ENCODE assay signal across 7 mouse cellular contexts in the genomic region with DNA sequence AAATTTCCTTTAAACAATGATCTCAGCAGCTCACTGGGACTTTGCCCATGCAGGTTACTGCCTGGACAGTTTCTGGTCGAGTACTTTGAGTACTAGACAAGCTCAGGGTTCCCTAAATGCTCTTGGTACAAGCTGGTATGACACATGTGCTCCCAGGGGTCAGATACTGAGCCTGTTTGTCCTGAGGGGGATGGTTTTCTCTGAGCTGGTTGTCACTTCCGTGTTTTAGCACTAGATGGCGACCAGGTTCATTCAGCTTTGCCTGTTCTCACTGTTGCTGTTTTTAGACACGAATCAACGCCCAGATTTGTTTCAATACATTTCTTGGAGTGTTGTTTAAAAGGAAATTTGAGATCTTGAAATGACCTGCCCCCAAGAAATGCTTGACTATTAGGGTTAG. TPM values are rescaled to one million over a fixed set of nuclear protein-coding genes. Genes with fewer than 3 reads are reported as not detected.
A peak's percentile ranks its signal among the peaks of the same experiment; 100 is the strongest.
DNase-seq lines count a peak whose midpoint lies in the region; ATAC-seq and TF ChIP-seq lines count a peak whose summit lies in the region.

No protein-coding gene starts in this region.

- WGBS in hindbrain, postnatal 0 days: 5% methylated on average over 5 of the region's 5 CpGs
- 7% methylated on average over 5 of the region's 5 CpGs for WGBS in liver, embryonic 11.5 days

- H3K4me1 ChIP-seq in hindbrain, postnatal 0 days (ENCODE audit: insufficient read depth, low read length): peaks cover 7% of the 10 kb centered on the region; the same call in 1 of the 2 replicates
- H3K4me1 ChIP-seq in liver, embryonic 11.5 days (replicated peaks; ENCODE audit: control insufficient read depth, insufficient read depth, low read length): peaks cover 5% of the 10 kb centered on the region; the same call in 1 of the 2 replicates

- H3K4me2 ChIP-seq in hindbrain, postnatal 0 days (ENCODE audit: low read depth, low read length): no peak overlapping the region
- no peak overlapping the region for H3K4me2 ChIP-seq in liver, embryonic 11.5 days

- no peaks in the 10 kb centered on the region for H3K9me3 ChIP-seq in hindbrain, postnatal 0 days (ENCODE audit: low read length)
- H3K9me3 ChIP-seq in liver, embryonic 11.5 days (ENCODE audit: control insufficient read depth, low read length): no peaks in the 10 kb centered on the region

- no peak overlapping the region for H3K27ac ChIP-seq in hindbrain, postnatal 0 days
- H3K27ac ChIP-seq in liver, embryonic 11.5 days (ENCODE audit: low read depth, low read length): no peak overlapping the region

- no peak for ATAC-seq in hindbrain, postnatal 0 days
- no peak for ATAC-seq in liver, embryonic 11.5 days (replicated peaks; ENCODE audit: low FRiP score)

- peak; percentile 15 for DNase-seq in ovary, adult 18-20 months (ENCODE audit: low spot score)
- DNase-seq in ovary, postnatal 10 days (ENCODE audit: low spot score): no peak
- DNase-seq in adipocyte (ENCODE audit: low spot score): peak; percentile 79
- DNase-seq in embryo, embryonic 10 days (ENCODE audit: low spot score): peak; percentile 79
- peak; percentile 79 for DNase-seq in hindbrain, postnatal 0 days (ENCODE audit: low spot score)
- peak; percentile 37 for DNase-seq in liver, embryonic 11.5 days (ENCODE audit: low spot score)
- peak; percentile 76 for DNase-seq in retina, postnatal 1 day

- H3K4me3 ChIP-seq in hindbrain, postnatal 0 days (ENCODE audit: low read length): no peak overlapping the region
- no peak overlapping the region for H3K4me3 ChIP-seq in liver, embryonic 11.5 days (ENCODE audit: low read depth, low read length)

- H3K36me3 ChIP-seq in hindbrain, postnatal 0 days (ENCODE audit: insufficient read depth, low read length): no peaks in the 10 kb centered on the region
- H3K36me3 ChIP-seq in liver, embryonic 11.5 days (ENCODE audit: control insufficient read depth, insufficient read depth, low read length): no peaks in the 10 kb centered on the region

- TF ChIP-seq CTCF in hindbrain, postnatal 0 days (IDR thresholded peaks at IDR 0.05; ENCODE audit: low read depth): peak; percentile 84

- H3K27me3 ChIP-seq in hindbrain, postnatal 0 days (ENCODE audit: insufficient read depth, low read length): no peaks in the 10 kb centered on the region
- H3K27me3 ChIP-seq in liver, embryonic 11.5 days (replicated peaks; ENCODE audit: control insufficient read depth, insufficient read depth, low read length): no peaks in the 10 kb centered on the region

- 0 out of 2 replicates have a peak overlapping the region, but pooled peaks have one; percentile 3 for H3K9ac ChIP-seq in hindbrain, postnatal 0 days (replicated peaks; ENCODE audit: low read length)
- no peak overlapping the region for H3K9ac ChIP-seq in liver, embryonic 11.5 days (ENCODE audit: low read depth, low read length)

RNA-seq across cellular contexts. Expression of a gene that starts 2.6 kb away (rescaled TPM):
- total RNA-seq in hindbrain, postnatal 0 days (2014; rRNA removed): 63.1 and 112 TPM in 2 replicates
- 204 and 211 TPM in 2 replicates for polyA plus RNA-seq in hindbrain, postnatal 0 days (2015; fragmentation: Nextera tagmentation; extraction: Ambion mirVana)
- polyA plus RNA-seq in liver, embryonic 11.5 days (2014; fragmentation: Nextera tagmentation; extraction: Ambion mirVana): 156 and 172 TPM in 2 replicates
